Mouse (Mus musculus): ENCODE data around the gene Pim3. TPM values are rescaled to one million over a fixed set of nuclear protein-coding genes. Genes with fewer than 3 reads are reported as not detected.
A peak's percentile ranks its signal among the peaks of the same experiment; 100 is the strongest.

The Pim3 gene
- total RNA-seq, 1 experiment = 159 TPM

- no peaks in the 10 kb centered on the region for H3K9me3 ChIP-seq (ENCODE audit: control insufficient read depth, insufficient read depth, low read depth, low read length)
- TF ChIP-seq MAFK (IDR thresholded peaks at IDR 0.05; ENCODE audit: insufficient read depth, low read depth, low read length) (no peak), ZC3H11A (IDR thresholded peaks at IDR 0.05; ENCODE audit: borderline replicate concordance, low read depth, low read length) (no peak), HCFC1 (IDR thresholded peaks at IDR 0.05; ENCODE audit: borderline replicate concordance, insufficient read depth, low read length) (no peak), ZNF384 (IDR thresholded peaks at IDR 0.05; ENCODE audit: low read depth, low read length) (no peak), CHD2 (IDR thresholded peaks at IDR 0.05; ENCODE audit: low read depth, low read length) (no peak)
- peak; percentile 80 for DNase-seq (ENCODE audit: low read depth, low spot score)
- peaks cover 0 to 14% of the 10 kb centered on the region in 2 experiments; a peak in 3 of 4 replicates for H3K4me1 ChIP-seq (ENCODE audit: control insufficient read depth in 2 of 2, insufficient read depth in 2 of 2, low read length in 2 of 2, poor library complexity in 1 of 2)
- in situ Hi-C loops (cut with MboI; ENCODE audit: low sequenced_read_pairs in 2 of 2, unreplicated experiment in 2 of 2) = no loop called here
- H3K4me3 ChIP-seq (ENCODE audit: insufficient read depth in 1 of 2, low read depth in 1 of 2, low read length in 2 of 2, poor library complexity in 1 of 2, severe bottlenecking in 1 of 2) = peak overlapping the region in 1 of 2 experiments; percentile 92; a peak in 1 of 4 replicates
- peak overlapping the region; percentile 9; the same call in 1 of the 2 replicates for H3K9ac ChIP-seq (ENCODE audit: insufficient read depth, low read depth, low read length, poor library complexity, severe bottlenecking)
- H3K27ac ChIP-seq (ENCODE audit: insufficient read depth, low read depth, low read length, poor library complexity, severe bottlenecking) = peak overlapping the region; percentile 97
- H3K36me3 ChIP-seq (ENCODE audit: control insufficient read depth, insufficient read depth, low read length, poor library complexity, severe bottlenecking) = peaks cover 35% of the 10 kb centered on the region
Observed at GRCm38 (mm10) chr15:88867368-88868023, 5.5 kb downstream of the Pim3 start.

- Histone ChIP-seq H3K36me3 (ENCODE audit: control insufficient read depth, insufficient read depth, low read length, poor library complexity, severe bottlenecking) (peaks cover 30% of the 10 kb centered on the region), H3K27ac (ENCODE audit: insufficient read depth, low read depth, low read length, poor library complexity, severe bottlenecking) (peak overlapping the region; percentile 97), H3K4me1 (ENCODE audit: control insufficient read depth in 2 of 2, insufficient read depth in 2 of 2, low read length in 2 of 2, poor library complexity in 1 of 2) (peaks cover 0 to 14% of the 10 kb centered on the region in 2 experiments; a peak in 3 of 4 replicates), H3K9me3 (ENCODE audit: control insufficient read depth, insufficient read depth, low read depth, low read length) (no peaks in the 10 kb centered on the region), H3K4me3 (ENCODE audit: insufficient read depth in 1 of 2, low read depth in 1 of 2, low read length in 2 of 2, poor library complexity in 1 of 2, severe bottlenecking in 1 of 2) (no peak overlapping the region), H3K9ac (ENCODE audit: insufficient read depth, low read depth, low read length, poor library complexity, severe bottlenecking) (no peak overlapping the region; the same call in 1 of the 2 replicates)
- TF ChIP-seq ZNF384 (IDR thresholded peaks at IDR 0.05; ENCODE audit: low read depth, low read length) (no peak), ZC3H11A (IDR thresholded peaks at IDR 0.05; ENCODE audit: borderline replicate concordance, low read depth, low read length) (no peak), HCFC1 (IDR thresholded peaks at IDR 0.05; ENCODE audit: borderline replicate concordance, insufficient read depth, low read length) (no peak), MAFK (IDR thresholded peaks at IDR 0.05; ENCODE audit: insufficient read depth, low read depth, low read length) (no peak), CHD2 (IDR thresholded peaks at IDR 0.05; ENCODE audit: low read depth, low read length) (no peak)
- in situ Hi-C loops (cut with MboI; ENCODE audit: low sequenced_read_pairs in 2 of 2, unreplicated experiment in 2 of 2) = no loop called here
- peak; percentile 67 for DNase-seq (ENCODE audit: low read depth, low spot score)
Observed at GRCm38 (mm10) chr15:88868024-88868742, 6.2 kb downstream of the Pim3 start.

- H3K9me3 ChIP-seq (ENCODE audit: control insufficient read depth, insufficient read depth, low read depth, low read length) = no peaks in the 10 kb centered on the region
- H3K4me1 ChIP-seq (ENCODE audit: control insufficient read depth in 2 of 2, insufficient read depth in 2 of 2, low read length in 2 of 2, poor library complexity in 1 of 2) = peaks cover 0 to 17% of the 10 kb centered on the region in 2 experiments; a peak in 3 of 4 replicates
- H3K36me3 ChIP-seq (ENCODE audit: control insufficient read depth, insufficient read depth, low read length, poor library complexity, severe bottlenecking) = peaks cover 9% of the 10 kb centered on the region
- TF ChIP-seq HCFC1 (IDR thresholded peaks at IDR 0.05; ENCODE audit: borderline replicate concordance, insufficient read depth, low read length) = no peak
- no peak for TF ChIP-seq ZNF384 (IDR thresholded peaks at IDR 0.05; ENCODE audit: low read depth, low read length)
- TF ChIP-seq CHD2 (IDR thresholded peaks at IDR 0.05; ENCODE audit: low read depth, low read length) = no peak
- no peak overlapping the region for H3K9ac ChIP-seq (ENCODE audit: insufficient read depth, low read depth, low read length, poor library complexity, severe bottlenecking)
- in situ Hi-C loops (cut with MboI; ENCODE audit: low sequenced_read_pairs in 2 of 2, unreplicated experiment in 2 of 2) = no loop called here
- no peak overlapping the region for H3K27ac ChIP-seq (ENCODE audit: insufficient read depth, low read depth, low read length, poor library complexity, severe bottlenecking)
- DNase-seq (ENCODE audit: low read depth, low spot score) = no peak
- no peak overlapping the region for H3K4me3 ChIP-seq (ENCODE audit: insufficient read depth in 1 of 2, low read depth in 1 of 2, low read length in 2 of 2, poor library complexity in 1 of 2, severe bottlenecking in 1 of 2)
Observed at GRCm38 (mm10) chr15:88870418-88871185, 8.6 kb downstream of the Pim3 start.

- Histone ChIP-seq H3K4me1 (ENCODE audit: control insufficient read depth in 2 of 2, insufficient read depth in 2 of 2, low read length in 2 of 2, poor library complexity in 1 of 2) (peaks cover 0 to 10% of the 10 kb centered on the region in 2 experiments; a peak in 1 of 4 replicates), H3K9me3 (ENCODE audit: control insufficient read depth, insufficient read depth, low read depth, low read length) (no peaks in the 10 kb centered on the region), H3K27ac (ENCODE audit: insufficient read depth, low read depth, low read length, poor library complexity, severe bottlenecking) (no peak overlapping the region), H3K36me3 (ENCODE audit: control insufficient read depth, insufficient read depth, low read length, poor library complexity, severe bottlenecking) (no peaks in the 10 kb centered on the region), H3K4me3 (ENCODE audit: insufficient read depth in 1 of 2, low read depth in 1 of 2, low read length in 2 of 2, poor library complexity in 1 of 2, severe bottlenecking in 1 of 2) (no peak overlapping the region), H3K9ac (ENCODE audit: insufficient read depth, low read depth, low read length, poor library complexity, severe bottlenecking) (no peak overlapping the region)
- no peak for DNase-seq (ENCODE audit: low read depth, low spot score)
- in situ Hi-C loops (cut with MboI; ENCODE audit: low sequenced_read_pairs in 2 of 2, unreplicated experiment in 2 of 2) = no loop called here
- TF ChIP-seq ZNF384 (IDR thresholded peaks at IDR 0.05; ENCODE audit: low read depth, low read length) (no peak), ZC3H11A (IDR thresholded peaks at IDR 0.05; ENCODE audit: borderline replicate concordance, low read depth, low read length) (no peak), CHD2 (IDR thresholded peaks at IDR 0.05; ENCODE audit: low read depth, low read length) (no peak), HCFC1 (IDR thresholded peaks at IDR 0.05; ENCODE audit: borderline replicate concordance, insufficient read depth, low read length) (no peak), MAFK (IDR thresholded peaks at IDR 0.05; ENCODE audit: insufficient read depth, low read depth, low read length) (no peak)
Observed at GRCm38 (mm10) chr15:88874061-88874460, 12.1 kb downstream of the Pim3 start.

All from ES-E14 (cell line).